Mouse (Mus musculus): ENCODE measurements around the gene Eps8l1. TPM values are rescaled to one million over a fixed set of nuclear protein-coding genes. Genes with fewer than 3 reads are reported as not detected.

The Eps8l1 gene
- total RNA-seq, 2 experiments from 2014 or later, result 5.3 to 5.4 TPM

DNA sequence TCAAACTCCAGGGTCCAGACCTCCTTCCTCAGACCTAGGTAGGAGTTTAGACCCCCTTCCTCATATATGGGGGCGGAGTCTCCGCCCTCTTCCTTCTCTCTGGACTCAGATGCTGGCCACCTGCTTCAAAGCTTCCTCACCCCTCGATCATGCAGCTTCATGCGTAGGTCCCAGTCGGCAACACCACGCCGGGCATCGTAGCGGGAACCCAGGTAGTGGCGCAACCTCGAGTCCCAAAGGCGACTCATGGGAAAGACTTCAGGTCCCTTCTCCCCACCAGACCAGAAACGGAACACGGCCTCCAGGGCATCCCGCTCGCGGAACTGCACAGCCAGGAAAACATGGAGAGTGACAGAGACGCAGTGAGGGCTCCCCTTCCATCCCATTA is 66.8 kb downstream of the Eps8l1 start:
- Histone ChIP-seq H3K27ac (no peak overlapping the region), H3K4me3 (no peak overlapping the region)
- DNase-seq (ENCODE audit: extremely low spot score in 1 of 2, low spot score in 2 of 2), result no peak
- intact Hi-C loops (cut with DNase I), result no loop called here
- no peak for TF ChIP-seq CTCF (IDR thresholded peaks at IDR 0.05)

Small RNA genes lying within 50 kb of the gene (microRNA-seq; reads per million reads assigned to microRNA genes)
- gene Gm24605, result 0 reads per million in 2 experiments

Other genes with a start within 250 kb of the Eps8l1 start
- gene Lilra5, start 222.9 kb upstream of the Eps8l1 start, total RNA-seq (2021), result not detected
- gene Ncr1, start 123.0 kb upstream of the Eps8l1 start, total RNA-seq (2021), result not detected
- under 1 TPM in 1 of 2 experiments, not detected in 1; 0.05 TPM for gene Gp6, start 62.9 kb upstream of the Eps8l1 start, total RNA-seq (2021)
- 10 to 100 TPM; 25.1 to 29.3 TPM for gene Rdh13, start 15.0 kb upstream of the Eps8l1 start, total RNA-seq (2021)
- gene Ppp1r12c, start 41.0 kb downstream of the Eps8l1 start, total RNA-seq (2021), result 100 to 1,000 TPM; 173 to 177 TPM
- 1 to 10 TPM; 7.4 to 9.2 TPM for gene Tnnt1, start 55.7 kb downstream of the Eps8l1 start, total RNA-seq (2021)
- under 1 TPM; 0.84 to 0.96 TPM for gene Tnni3, start 63.6 kb downstream of the Eps8l1 start, total RNA-seq (2021)
- under 1 TPM; 0.20 to 0.49 TPM for gene Dnaaf3, start 71.8 kb downstream of the Eps8l1 start, total RNA-seq (2021)
- 100 to 1,000 TPM; 270 to 272 TPM for gene Syt5, start 86.9 kb downstream of the Eps8l1 start, total RNA-seq (2021)
- gene Ptprh, start 143.4 kb downstream of the Eps8l1 start, total RNA-seq (2021), result under 1 TPM; 0.35 to 0.43 TPM
- 10 to 100 TPM; 15.4 to 20.8 TPM for gene Tmem86b, start 170.7 kb downstream of the Eps8l1 start, total RNA-seq (2021)
- gene Ppp6r1, start 198.3 kb downstream of the Eps8l1 start, total RNA-seq (2021), result 100 to 1,000 TPM; 144 to 151 TPM
- 100 to 1,000 TPM in 1 of 2 experiments, 10 to 100 TPM in 1; 99.9 to 102 TPM for gene Hspbp1, start 224.4 kb downstream of the Eps8l1 start, total RNA-seq (2021)
- 100 to 1,000 TPM; 425 to 440 TPM for gene Brsk1, start 229.9 kb downstream of the Eps8l1 start, total RNA-seq (2021)

Measured in left cerebral cortex, adult 2 months (tissue).